Mouse (Mus musculus) stomach, postnatal 0 days (tissue): ENCODE results near the gene Slf2. TPM values are rescaled to one million over a fixed set of nuclear protein-coding genes. Genes with fewer than 3 reads are reported as not detected.

Experiments used
- ATAC-seq: fragments of 200-750 bp; cut with Nextera tagmentation; 2 replicates; pipeline ENCODE4 v1.8.0; 2017; ENCODE audit not compliant: low FRiP score, low TSS enrichment
- DNase-seq: peaks from one replicate; pipeline ENCODE4 v3.0.0-alpha.2; 2016; ENCODE audit warnings: low spot score
- H3K27ac ChIP-seq: fragments of 300-500 bp; sonication (generic); replicated peaks from 2 replicates; pipeline ENCODE4 v1.5.1; 2014; ENCODE audit warnings: mild to moderate bottlenecking, control low read depth
- H3K27me3 ChIP-seq: fragments of 300-500 bp; sonication (generic); 2 replicates; pipeline ENCODE4 v1.6.1; 2014; ENCODE audit warnings: low read length; ENCODE audit not compliant: control insufficient read depth, insufficient read depth
- H3K36me3 ChIP-seq: fragments of 300-500 bp; sonication (generic); 2 replicates; pipeline ENCODE4 v1.6.1; 2014; ENCODE audit warnings: low read length, mixed read lengths; ENCODE audit not compliant: control insufficient read depth, insufficient read depth
- H3K4me1 ChIP-seq: fragments of 300-500 bp; sonication (generic); replicated peaks from 2 replicates; pipeline ENCODE4 v1.6.1; 2014; ENCODE audit warnings: antibody characterized with exemption; ENCODE audit not compliant: control insufficient read depth, insufficient read depth
- H3K4me2 ChIP-seq: fragments of 300-500 bp; sonication (generic); replicated peaks from 2 replicates; pipeline ENCODE4 v1.6.1; 2014; ENCODE audit warnings: low read depth, mild to moderate bottlenecking, control low read depth, moderate library complexity
- H3K4me3 ChIP-seq: fragments of 300-500 bp; sonication (generic); 2 replicates; pipeline ENCODE4 v1.5.1; 2014; ENCODE audit warnings: low read depth, low read length, control low read depth
- H3K9ac ChIP-seq: fragments of 300-500 bp; sonication (generic); 2 replicates; pipeline ENCODE4 v1.6.1; 2014; ENCODE audit warnings: mild to moderate bottlenecking, low read length, control low read depth, mixed read lengths
- H3K9me3 ChIP-seq: fragments of 300-500 bp; sonication (generic); 2 replicates; pipeline ENCODE4 v1.6.1; 2016; ENCODE audit warnings: low read length; ENCODE audit not compliant: control insufficient read depth
- CTCF ChIP-seq: IDR thresholded peaks from 2 replicates; pipeline ENCODE4 v1.5.1; 2016; ENCODE audit warnings: antibody characterized with exemption, low read depth, mild to moderate bottlenecking, moderate library complexity
- EP300 ChIP-seq: optimal IDR thresholded peaks from 2 replicates; pipeline ENCODE3; 2016; ENCODE audit warnings: antibody characterized with exemption
- WGBS: fragments of 180-500 bp; shearing (Covaris S2); extraction: QIAGEN DNeasy Blood & Tissue Kit; methylation state at CpG from one replicate; pipeline ENCODE4 v1.1.7; 2014; 5-methylcytosine and 5-hydroxymethylcytosine counted together
- polyA plus RNA-seq: library from polyadenylated mRNA; unstranded; fragments of >200 nt; fragmentation: Nextera tagmentation; extraction: Ambion mirVana; gene quantifications from 2 replicates; pipeline ENCODE4 v1.2.1, GENCODE M21; 2015

Gene Slf2
- polyA plus RNA-seq, 1 experiment from 2014 or later: 9.3 TPM

DNA sequence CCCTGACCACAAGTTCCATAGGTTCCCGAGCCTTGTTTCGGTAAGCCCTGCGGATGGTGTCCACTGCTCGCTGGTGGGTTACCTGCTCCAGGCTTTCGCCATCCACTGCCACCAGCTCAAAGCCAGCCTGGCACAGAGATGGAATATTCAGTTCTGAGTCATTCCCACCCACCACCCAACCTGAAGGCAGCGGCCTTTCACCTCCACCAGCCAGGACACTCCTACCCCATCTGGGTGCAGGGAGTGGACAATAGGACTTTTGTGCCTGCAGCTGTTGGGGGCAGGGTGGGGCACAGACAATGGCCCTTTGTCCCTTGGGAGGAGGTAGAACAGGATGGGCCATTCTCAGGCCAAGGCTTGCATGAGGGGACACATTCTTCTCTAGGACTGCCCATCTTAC, 96.9 kb downstream of the Slf2 start:
- Histone ChIP-seq H3K4me2 (no peak overlapping the region), H3K9ac (no peak overlapping the region), H3K27ac (peak overlapping the region; percentile 13; the same call in 1 of the 2 replicates), H3K9me3 (no peaks in the 10 kb centered on the region), H3K36me3 (peaks cover 28% of the 10 kb centered on the region), H3K4me1 (peaks cover 10% of the 10 kb centered on the region), H3K4me3 (no peak overlapping the region), H3K27me3 (no peaks in the 10 kb centered on the region)
- peak; percentile 55 for DNase-seq
- no peak for ATAC-seq
- no peak for TF ChIP-seq EP300
- no peak for TF ChIP-seq CTCF
- WGBS: 87% methylated on average over 6 of the region's 6 CpGs

DNA sequence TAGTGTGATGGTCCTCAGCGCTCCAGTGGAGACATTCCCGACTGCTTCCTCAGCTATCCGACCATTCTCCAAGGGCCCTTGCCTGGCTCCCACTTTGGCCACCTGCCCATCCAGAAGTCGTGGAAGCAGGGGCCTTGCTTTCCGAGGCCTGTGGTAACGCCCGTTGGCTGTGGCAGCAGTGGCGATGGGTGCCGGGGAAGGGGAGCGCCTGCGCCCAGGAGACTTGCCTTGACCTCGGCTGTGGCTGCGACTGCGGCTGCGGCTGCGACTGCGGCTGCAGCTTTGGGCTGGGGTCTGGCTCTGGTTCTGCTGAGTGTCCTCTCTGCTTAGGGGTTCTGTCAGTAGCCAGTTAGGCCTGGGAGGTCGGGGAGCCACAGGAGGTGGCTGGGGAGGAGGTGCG, 97.8 kb downstream of the Slf2 start:
- H3K27me3 ChIP-seq: no peaks in the 10 kb centered on the region
- no peak overlapping the region for H3K4me3 ChIP-seq
- no peak overlapping the region for H3K27ac ChIP-seq
- H3K9ac ChIP-seq: no peak overlapping the region
- no peak for ATAC-seq
- 58% methylated on average over 19 of the region's 19 CpGs for WGBS
- DNase-seq: no peak
- no peaks in the 10 kb centered on the region for H3K9me3 ChIP-seq
- H3K4me2 ChIP-seq: no peak overlapping the region
- peaks cover 24% of the 10 kb centered on the region for H3K36me3 ChIP-seq
- peaks cover 10% of the 10 kb centered on the region for H3K4me1 ChIP-seq
- no peak for TF ChIP-seq EP300
- no peak for TF ChIP-seq CTCF

DNA sequence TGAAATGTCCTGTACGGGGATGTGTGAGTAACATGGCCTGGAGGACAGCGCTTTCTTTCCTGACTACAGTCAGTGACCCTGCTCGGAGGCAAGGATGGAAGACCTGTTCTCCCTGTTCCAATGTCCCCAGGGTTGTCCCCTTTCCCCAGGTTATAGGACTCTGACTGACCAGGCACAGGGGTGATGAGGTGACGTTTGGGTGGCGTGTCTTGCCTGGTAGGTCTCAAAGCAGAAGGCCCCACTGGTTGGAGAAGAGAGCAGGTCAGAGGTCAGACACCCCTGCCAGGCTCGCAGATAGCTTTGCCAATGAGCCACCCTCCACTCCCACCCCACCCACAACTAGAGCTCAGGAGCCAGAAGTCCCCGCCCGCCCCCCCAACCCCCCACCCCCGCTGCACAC, 98.6 kb downstream of the Slf2 start:
- Histone ChIP-seq H3K9ac (no peak overlapping the region), H3K27ac (no peak overlapping the region), H3K36me3 (peaks cover 19% of the 10 kb centered on the region), H3K4me2 (no peak overlapping the region), H3K4me1 (peaks cover 10% of the 10 kb centered on the region), H3K4me3 (no peak overlapping the region), H3K9me3 (no peaks in the 10 kb centered on the region), H3K27me3 (no peaks in the 10 kb centered on the region)
- 54% methylated on average over 9 of the region's 9 CpGs for WGBS
- TF ChIP-seq CTCF: no peak
- no peak for TF ChIP-seq EP300
- no peak for ATAC-seq
- no peak for DNase-seq

DNA sequence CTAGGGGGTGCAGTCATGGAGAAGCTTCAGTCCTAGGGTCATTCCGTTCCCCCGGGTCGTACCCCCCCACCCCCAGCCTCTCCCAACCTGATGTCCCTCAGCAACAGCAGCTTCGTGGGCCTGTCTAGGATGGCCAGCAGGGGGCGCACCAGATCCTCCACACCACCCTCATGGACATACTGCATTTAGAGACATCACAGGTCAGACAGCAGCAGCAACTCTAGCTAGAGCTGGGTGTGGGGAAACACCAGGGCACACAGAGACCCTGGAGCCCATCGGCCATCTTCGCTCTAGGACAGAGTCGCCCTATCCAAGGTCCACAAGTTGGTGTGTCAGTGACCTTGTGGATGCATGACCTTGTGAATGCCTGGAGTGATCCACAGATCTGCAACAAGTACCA, 99.2 kb downstream of the Slf2 start:
- Histone ChIP-seq H3K27me3 (no peaks in the 10 kb centered on the region), H3K4me2 (no peak overlapping the region), H3K9me3 (no peaks in the 10 kb centered on the region), H3K9ac (no peak overlapping the region), H3K27ac (0 out of 2 replicates have a peak overlapping the region, but pooled peaks have one; percentile 35), H3K4me1 (peaks cover 10% of the 10 kb centered on the region), H3K4me3 (no peak overlapping the region), H3K36me3 (peaks cover 16% of the 10 kb centered on the region)
- peak; percentile 84 for TF ChIP-seq CTCF
- no peak for TF ChIP-seq EP300
- DNase-seq (peak; percentile 82), ATAC-seq (peak; percentile 10)
- WGBS: 36% methylated on average over 8 of the region's 8 CpGs

DNA sequence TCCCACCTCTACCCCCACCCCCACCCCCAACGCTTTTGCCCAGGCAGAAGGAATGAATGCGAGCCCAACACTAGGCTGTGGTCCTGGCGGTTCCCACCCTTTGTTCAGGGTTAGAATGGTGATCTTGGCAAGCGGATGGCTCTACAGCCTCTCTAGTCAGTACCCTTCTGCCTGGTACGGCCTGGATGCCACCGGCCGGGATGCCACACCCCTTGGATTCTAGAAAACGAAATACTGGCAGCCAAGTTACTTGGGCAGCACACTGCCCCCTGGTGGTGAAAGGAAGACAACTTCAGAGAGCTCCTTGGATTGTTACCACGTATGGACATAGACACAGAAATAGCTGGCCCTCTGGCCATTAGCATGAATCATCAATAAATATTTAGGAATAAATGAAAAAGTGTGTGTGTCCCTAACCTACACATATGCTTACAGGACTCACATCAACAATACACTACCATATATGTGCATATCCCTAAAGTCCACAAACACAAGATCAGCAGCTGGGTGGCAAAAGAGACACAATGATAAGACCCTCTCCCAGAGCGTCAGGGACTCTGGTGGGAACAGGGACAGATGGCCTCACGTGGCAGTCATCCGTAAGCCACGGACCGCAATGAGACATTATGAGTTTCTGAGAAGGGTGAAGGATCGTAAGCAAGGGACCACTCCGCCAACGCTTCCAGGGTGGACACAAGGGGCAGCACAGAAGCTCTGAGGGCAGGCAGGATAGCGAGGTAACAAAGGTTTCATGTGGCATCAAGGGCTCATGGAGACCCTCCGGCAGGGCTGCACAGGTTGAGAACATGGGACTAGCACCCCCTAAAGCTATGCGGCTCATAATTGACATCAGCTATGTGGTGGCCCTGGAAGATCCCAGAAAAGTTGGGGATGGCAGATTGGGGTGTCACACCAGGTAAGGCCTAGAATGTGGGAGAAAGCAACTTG, 100.1 kb downstream of the Slf2 start:
- H3K27me3 ChIP-seq: no peaks in the 10 kb centered on the region
- H3K9ac ChIP-seq: 0 out of 2 replicates have a peak overlapping the region, but pooled peaks have one; percentile 13
- peak; percentile 24; the same call in 1 of the 2 replicates for ATAC-seq
- peaks cover 11% of the 10 kb centered on the region for H3K36me3 ChIP-seq
- peak overlapping the region; percentile 78 for H3K27ac ChIP-seq
- TF ChIP-seq EP300 (no peak), CTCF (peak; percentile 95)
- no peaks in the 10 kb centered on the region for H3K9me3 ChIP-seq
- no peak overlapping the region; the same call in 1 of the 2 replicates for H3K4me3 ChIP-seq
- 37% methylated on average over 20 of the region's 20 CpGs for WGBS
- H3K4me1 ChIP-seq: peaks cover 10% of the 10 kb centered on the region
- H3K4me2 ChIP-seq: peak overlapping the region; percentile 48
- peak; percentile 80 for DNase-seq

DNA sequence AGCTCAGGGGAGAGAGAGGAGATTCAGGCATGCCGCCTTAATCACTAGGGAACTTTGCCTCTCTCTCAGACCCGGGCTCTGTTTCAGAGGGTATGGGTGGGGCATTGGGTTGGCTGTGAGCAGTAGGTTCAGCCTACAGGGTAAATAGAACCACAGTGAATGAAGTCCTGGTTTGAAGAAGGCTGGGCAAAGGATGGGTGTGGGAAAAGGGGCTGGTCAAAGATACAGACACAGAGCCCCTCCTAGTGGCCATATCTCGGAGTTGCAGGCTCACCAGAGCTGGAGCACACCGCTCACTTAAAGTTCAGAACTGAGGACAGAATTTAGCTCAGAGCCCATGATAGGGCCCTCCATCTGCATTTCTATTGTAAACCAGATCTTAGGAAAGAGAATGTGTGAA, 100.8 kb downstream of the Slf2 start:
- Histone ChIP-seq H3K4me1 (peaks cover 10% of the 10 kb centered on the region), H3K9ac (0 out of 2 replicates have a peak overlapping the region, but pooled peaks have one; percentile 13), H3K4me3 (no peak overlapping the region), H3K4me2 (0 out of 2 replicates have a peak overlapping the region, but pooled peaks have one; percentile 20), H3K36me3 (peaks cover 5% of the 10 kb centered on the region), H3K27me3 (no peaks in the 10 kb centered on the region), H3K27ac (peak overlapping the region; percentile 78), H3K9me3 (no peaks in the 10 kb centered on the region)
- 5% methylated on average over 4 of the region's 4 CpGs for WGBS
- ATAC-seq: peak; percentile 85
- peak; percentile 89 for DNase-seq
- TF ChIP-seq CTCF (peak; percentile 90), EP300 (no peak)

Other genes with a start within 250 kb of the Slf2 start
- 0.05 TPM in 1 of 2 replicates, not detected in the other for gene Pax2, start 175.1 kb upstream of the Slf2 start, polyA plus RNA-seq
- gene Sema4g, start 58.0 kb downstream of the Slf2 start, polyA plus RNA-seq: 1.4 and 1.8 TPM in 2 replicates
- gene Twnk, start 74.5 kb downstream of the Slf2 start, polyA plus RNA-seq: 7.9 and 8.5 TPM in 2 replicates
- 67.2 and 67.3 TPM in 2 replicates for gene Mrpl43, start 75.3 kb downstream of the Slf2 start, polyA plus RNA-seq
- gene Lzts2, start 83.3 kb downstream of the Slf2 start, polyA plus RNA-seq: 40.1 and 45.0 TPM in 2 replicates
- 0.33 TPM in 2 replicates for gene Pdzd7, start 114.6 kb downstream of the Slf2 start, polyA plus RNA-seq
- gene Sfxn3, start 116.4 kb downstream of the Slf2 start, polyA plus RNA-seq: 26.7 and 29.7 TPM in 2 replicates
- 3.0 and 3.8 TPM in 2 replicates for gene Kazald1, start 144.1 kb downstream of the Slf2 start, polyA plus RNA-seq
- gene Tlx1, start 219.5 kb downstream of the Slf2 start, polyA plus RNA-seq: not detected in 2 replicates